Mouse (Mus musculus) lung, postnatal 0 days (tissue): ENCODE measurements around the gene Otub1.

ENCODE experiments used
- CTCF ChIP-seq: IDR thresholded peaks from 2 replicates; pipeline ENCODE4 v1.5.1; 2016; ENCODE audit warnings: antibody characterized with exemption, mild to moderate bottlenecking
- EP300 ChIP-seq: IDR thresholded peaks from 2 replicates; pipeline ENCODE4 v1.6.1; 2016; ENCODE audit warnings: antibody characterized with exemption, mild to moderate bottlenecking, control low read depth

DNA sequence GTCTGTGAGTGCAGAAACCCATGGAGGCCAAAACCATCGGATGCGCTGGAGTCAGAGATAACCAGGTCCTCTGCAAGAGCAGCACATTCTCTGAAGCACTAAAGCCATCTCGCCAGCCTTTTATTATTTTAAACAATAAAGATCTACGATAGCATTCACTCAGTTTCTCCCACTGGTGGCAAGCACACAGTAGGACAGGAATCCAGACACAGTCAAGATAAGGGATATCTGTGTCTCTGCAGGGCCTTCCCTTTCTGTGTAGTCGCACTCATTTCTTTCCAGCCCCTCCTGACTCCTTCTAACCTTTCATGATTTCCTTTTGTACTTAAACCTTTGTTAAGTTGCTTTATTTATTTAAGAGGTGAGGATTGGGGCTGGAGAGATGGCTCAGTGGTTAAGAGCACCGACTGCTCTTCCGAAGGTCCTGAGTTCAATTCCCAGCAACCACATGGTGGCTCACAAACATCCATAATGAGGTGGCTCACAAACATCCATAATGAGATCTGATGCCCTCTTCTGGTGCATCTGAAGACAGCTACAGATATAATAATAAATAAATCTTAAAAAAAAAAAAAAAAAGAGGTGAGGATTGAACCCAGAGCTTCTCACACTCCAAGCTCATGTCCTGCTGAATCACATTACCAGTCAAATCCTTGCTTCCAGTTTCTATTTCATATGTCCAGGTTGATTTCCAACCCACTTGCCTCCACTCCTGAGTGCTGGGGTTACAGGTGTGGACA is 4.0 kb upstream of the Otub1 start:
- TF ChIP-seq CTCF (no peak; the same call in 1 of the 2 replicates), EP300 (no peak)
